Mouse (Mus musculus) kidney, adult 2 months (tissue): Measurements from ENCODE around the gene Rnf43.

ENCODE experiments used
- CTCF ChIP-seq: fragments of 200-500 bp; conservative IDR thresholded peaks from 2 replicates; pipeline ENCODE4 v1.5.1; 2011; ENCODE audit warnings: low read depth, mild to moderate bottlenecking, control low read depth, low read length, moderate library complexity, mixed read lengths; ENCODE audit not compliant: insufficient read depth, insufficient read length
- POLR2A ChIP-seq: fragments of 200-500 bp; IDR thresholded peaks from one replicate; pipeline ENCODE4 v1.6.1; 2011; ENCODE audit warnings: low read depth, low read length, control low read depth

GRCm38 (mm10) chr11:87725964-87726562, 63.5 kb downstream of the Rnf43 start:
- TF ChIP-seq CTCF (no peak), POLR2A (no peak)
